Mouse (Mus musculus) MEL (cell line): ENCODE results near the gene Krt88. TPM values are rescaled to one million over a fixed set of nuclear protein-coding genes. Genes with fewer than 3 reads are reported as not detected.

Experiments used
- DNase-seq: peaks from one replicate; pipeline ENCODE4 v3.0.0; 2011; ENCODE audit warnings: low read depth, low spot score
- H3K27ac ChIP-seq: 2 replicates; pipeline ENCODE4 v1.5.1; 2012; ENCODE audit warnings: low read depth, mild to moderate bottlenecking, control low read depth, low read length, moderate library complexity; ENCODE audit not compliant: control insufficient read depth
- H3K27me3 ChIP-seq, 2 experiments: fragments of 150-350 bp in 1 of 2; sonication (generic) in 1 of 2; 2 replicates each; pipeline ENCODE4 v1.6.1; 2012; ENCODE audit warnings: low read length in 2 of 2, mild to moderate bottlenecking in 2 of 2, improper control_type of control experiment in 1 of 2, moderate library complexity in 1 of 2; ENCODE audit not compliant: insufficient read depth in 2 of 2, control insufficient read depth in 1 of 2
- H3K36me3 ChIP-seq, 2 experiments: 2 replicates each; pipeline ENCODE4 v1.6.1; 2012 to 2014; ENCODE audit warnings: low read length in 2 of 2, improper control_type of control experiment in 1 of 2, inconsistent platforms in 1 of 2, mild to moderate bottlenecking in 1 of 2; ENCODE audit not compliant: insufficient read depth in 2 of 2, control insufficient read depth in 1 of 2
- H3K4me1 ChIP-seq, 2 experiments: fragments of 150-350 bp in 1 of 2; sonication (generic) in 1 of 2; 2 replicates each; pipeline ENCODE4 v1.6.1; 2012; ENCODE audit warnings: low read length in 2 of 2, improper control_type of control experiment in 1 of 2, mild to moderate bottlenecking in 1 of 2; ENCODE audit not compliant: insufficient read depth in 2 of 2, control insufficient read depth in 1 of 2
- H3K4me3 ChIP-seq, 2 experiments: fragments of 150-350 bp in 1 of 2; sonication (generic) in 1 of 2; 2 replicates each; pipeline ENCODE4 v1.5.1; 2012; ENCODE audit warnings: low read depth in 2 of 2, low read length in 2 of 2, mild to moderate bottlenecking in 2 of 2, moderate library complexity in 2 of 2, control low read depth in 1 of 2, improper control_type of control experiment in 1 of 2; ENCODE audit not compliant: control insufficient read depth in 1 of 2, insufficient read depth in 1 of 2
- H3K79me2 ChIP-seq: 2 replicates; pipeline ENCODE4 v1.6.1; 2012; ENCODE audit warnings: mild to moderate bottlenecking, low read length, moderate library complexity; ENCODE audit not compliant: control insufficient read depth, poor library complexity, insufficient read depth
- H3K9ac ChIP-seq: 2 replicates; pipeline ENCODE4 v1.6.1; 2012; ENCODE audit warnings: low read depth, mild to moderate bottlenecking, control low read depth, low read length, moderate library complexity; ENCODE audit not compliant: control insufficient read depth, poor library complexity, severe bottlenecking
- H3K9me3 ChIP-seq: fragments of 150-350 bp; sonication (generic); replicated peaks from 2 replicates; pipeline ENCODE4 v1.6.1; 2012; ENCODE audit warnings: mild to moderate bottlenecking, low read length, improper control_type of control experiment, moderate library complexity; ENCODE audit not compliant: insufficient read depth
- BHLHE40 ChIP-seq: IDR thresholded peaks from 2 replicates; pipeline ENCODE4 v1.6.1; 2012; ENCODE audit warnings: low read depth, mild to moderate bottlenecking, inconsistent platforms, low read length, improper control_type of control experiment, borderline replicate concordance
- CTCF ChIP-seq, 3 experiments: IDR thresholded peaks in 2 of 3; conservative IDR thresholded peaks in 1 of 3; 2 replicates each; pipeline ENCODE4 v1.5.1; 2011 to 2012; ENCODE audit warnings: low read length in 3 of 3, low read depth in 2 of 3, mild to moderate bottlenecking in 2 of 3, improper control_type of control experiment in 1 of 3, inconsistent platforms in 1 of 3, mixed read lengths in 1 of 3, moderate library complexity in 1 of 3; ENCODE audit not compliant: control insufficient read depth in 1 of 3, insufficient read depth in 1 of 3, poor library complexity in 1 of 3, severe bottlenecking in 1 of 3
- GABPA ChIP-seq: IDR thresholded peaks from 2 replicates; pipeline ENCODE4 v1.6.1; 2012; ENCODE audit warnings: low read depth, mild to moderate bottlenecking, inconsistent platforms, low read length, improper control_type of control experiment, moderate library complexity
- JUND ChIP-seq: IDR thresholded peaks from 2 replicates; pipeline ENCODE4 v1.6.1; 2011; ENCODE audit warnings: low read depth, mild to moderate bottlenecking, improper control_type of control experiment, low read length
- KAT2A ChIP-seq: conservative IDR thresholded peaks from 2 replicates; pipeline ENCODE4 v1.6.1; 2012; ENCODE audit warnings: low read depth, low read length, improper control_type of control experiment, inconsistent platforms
- MAX ChIP-seq: IDR thresholded peaks from 2 replicates; pipeline ENCODE4 v1.6.1; 2011; ENCODE audit warnings: low read length, improper control_type of control experiment
- MAZ ChIP-seq: IDR thresholded peaks from 2 replicates; pipeline ENCODE4 v1.6.1; 2012; ENCODE audit warnings: low read depth, mild to moderate bottlenecking, inconsistent platforms, low read length, improper control_type of control experiment
- MEF2A ChIP-seq: IDR thresholded peaks from 2 replicates; pipeline ENCODE4 v1.6.1; 2014; ENCODE audit warnings: low read depth, mild to moderate bottlenecking, inconsistent platforms, low read length, improper control_type of control experiment; ENCODE audit not compliant: poor library complexity, insufficient replicate concordance, severe bottlenecking; ENCODE audit errors: extremely low read depth
- MYB ChIP-seq: IDR thresholded peaks from 2 replicates; pipeline ENCODE4 v1.6.1; 2011; ENCODE audit warnings: mild to moderate bottlenecking, low read depth, low read length, improper control_type of control experiment
- NELFE ChIP-seq: IDR thresholded peaks from 2 replicates; pipeline ENCODE4 v1.6.1; 2011; ENCODE audit warnings: low read depth, low read length, improper control_type of control experiment
- NRF1 ChIP-seq: IDR thresholded peaks from 2 replicates; pipeline ENCODE4 v1.6.1; 2014; ENCODE audit warnings: low read depth, mild to moderate bottlenecking, inconsistent platforms, low read length, improper control_type of control experiment, moderate library complexity; ENCODE audit not compliant: poor library complexity, insufficient read depth, severe bottlenecking
- POLR2AphosphoS2 ChIP-seq: IDR thresholded peaks from 2 replicates; pipeline ENCODE4 v1.6.1; 2011; ENCODE audit warnings: low read length, improper control_type of control experiment
- POLR2AphosphoS5 ChIP-seq: IDR thresholded peaks from 2 replicates; pipeline ENCODE4 v1.6.1; 2012; ENCODE audit warnings: low read depth, borderline replicate concordance, mild to moderate bottlenecking, inconsistent platforms, low read length, moderate library complexity, mixed read lengths
- RAD21 ChIP-seq: IDR thresholded peaks from 2 replicates; pipeline ENCODE4 v1.6.1; 2011; ENCODE audit warnings: mild to moderate bottlenecking, low read depth, low read length, improper control_type of control experiment
- RCOR1 ChIP-seq: IDR thresholded peaks from 2 replicates; pipeline ENCODE4 v1.6.1; 2012; ENCODE audit warnings: low read depth, mild to moderate bottlenecking, inconsistent platforms, low read length, improper control_type of control experiment
- SIN3A ChIP-seq: IDR thresholded peaks from 2 replicates; pipeline ENCODE4 v1.6.1; 2012; ENCODE audit warnings: low read length, improper control_type of control experiment, inconsistent platforms
- TAL1 ChIP-seq: IDR thresholded peaks from 2 replicates; pipeline ENCODE4 v1.6.1; 2012; ENCODE audit warnings: mild to moderate bottlenecking, inconsistent platforms, low read length, moderate library complexity, mixed read lengths
- TCF12 ChIP-seq: IDR thresholded peaks from 2 replicates; pipeline ENCODE4 v1.6.1; 2014; ENCODE audit warnings: low read depth, mild to moderate bottlenecking, inconsistent platforms, low read length, improper control_type of control experiment, moderate library complexity
- UBTF ChIP-seq: IDR thresholded peaks from 2 replicates; pipeline ENCODE4 v1.6.1; 2012; ENCODE audit warnings: low read depth, mild to moderate bottlenecking, inconsistent platforms, low read length, improper control_type of control experiment, moderate library complexity, borderline replicate concordance; ENCODE audit not compliant: insufficient read depth
- USF1 ChIP-seq: IDR thresholded peaks from 2 replicates; pipeline ENCODE4 v1.6.1; 2014; ENCODE audit warnings: low read depth, mild to moderate bottlenecking, inconsistent platforms, low read length, improper control_type of control experiment, moderate library complexity
- ZC3H11A ChIP-seq: IDR thresholded peaks from 2 replicates; pipeline ENCODE4 v1.6.1; 2012; ENCODE audit warnings: low read depth, mild to moderate bottlenecking, inconsistent platforms, low read length, improper control_type of control experiment
- ZKSCAN1 ChIP-seq: IDR thresholded peaks from 2 replicates; pipeline ENCODE4 v1.6.1; 2012; ENCODE audit warnings: low read depth, mild to moderate bottlenecking, inconsistent platforms, low read length, improper control_type of control experiment, moderate library complexity
- ZNF384 ChIP-seq: IDR thresholded peaks from 2 replicates; pipeline ENCODE4 v1.6.1; 2012; ENCODE audit warnings: low read depth, mild to moderate bottlenecking, inconsistent platforms, low read length, improper control_type of control experiment
- polyA plus RNA-seq, 2 experiments: library from polyadenylated mRNA; stranded (reverse) in 1 of 2; unstranded in 1 of 2; fragments of >175 nt in 1 of 2; fragments of >200 nt in 1 of 2; gene quantifications; 2 replicates each; pipeline versions ENCODE4 v1.2.1 to v1.2.4; 2012; ENCODE audit warnings: low replicate concordance in 2 of 2, low read depth in 1 of 2; ENCODE audit not compliant: insufficient read length in 2 of 2, insufficient read depth in 1 of 2, missing spikeins in 1 of 2
- total RNA-seq: library from RNA; depleted of rRNA; stranded (reverse); fragments of 300-350 nt; gene quantifications from 2 replicates; pipeline ENCODE4 v1.2.3, GENCODE M21; 2012; rRNA removed

Krt88 gene
- total RNA-seq (not detected in 2 replicates), polyA plus RNA-seq (not detected)

- Histone ChIP-seq H3K36me3 (peaks cover 0 to 10% of the 10 kb centered on the region in 2 experiments; a peak in 2 of 4 replicates), H3K27me3 (no peaks in the 10 kb centered on the region), H3K9ac (no peak within 1 kb of the TSS), H3K4me1 (peaks cover 0 to 10% of the 10 kb centered on the region in 2 experiments; a peak in 3 of 4 replicates), H3K27ac (0 out of 2 replicates have a peak within 1 kb of the TSS, but pooled peaks have one; percentile 30), H3K9me3 (no peaks in the 10 kb centered on the region), H3K4me3 (no peak within 1 kb of the TSS; a peak in 1 of 4 replicates), H3K79me2 (no peaks in the 10 kb centered on the region)
- no peak for DNase-seq
- TF ChIP-seq JUND, result no peak
- TF ChIP-seq MAX, result no peak
- TF ChIP-seq USF1, result no peak
- no peak for TF ChIP-seq GABPA
- TF ChIP-seq NELFE, result no peak
- no peak for TF ChIP-seq MAZ
- no peak for TF ChIP-seq MEF2A
- no peak for TF ChIP-seq BHLHE40
- no peak for TF ChIP-seq ZC3H11A
- TF ChIP-seq RCOR1, result no peak
- no peak for TF ChIP-seq MYB
- no peak for TF ChIP-seq UBTF
- TF ChIP-seq POLR2AphosphoS2, result no peak
- TF ChIP-seq NRF1, result no peak
- TF ChIP-seq SIN3A, result no peak
- no peak for TF ChIP-seq ZNF384
These were observed at the start of gene Krt88 for GRCm38 (mm10) chr15:101447444-101447843. Krt88 (plus strand) TSS chr15:101447744.

GRCm38 (mm10) chr15:101398269-101398668 lies 49.3 kb upstream of the Krt88 start:
- Histone ChIP-seq H3K9me3 (no peaks in the 10 kb centered on the region), H3K27me3 (peaks cover 0 to 6% of the 10 kb centered on the region in 2 experiments; a peak in 3 of 4 replicates), H3K4me1 (no peaks in the 10 kb centered on the region), H3K27ac (no peak overlapping the region)
- TF ChIP-seq NRF1, result no peak
- TF ChIP-seq RAD21, result no peak
- TF ChIP-seq TAL1, result no peak
- no peak for TF ChIP-seq USF1
- no peak for TF ChIP-seq ZNF384
- TF ChIP-seq POLR2AphosphoS2, result no peak
- TF ChIP-seq RCOR1, result no peak
- no peak for TF ChIP-seq KAT2A
- no peak for TF ChIP-seq NELFE
- TF ChIP-seq ZKSCAN1, result no peak
- no peak for TF ChIP-seq MAZ
- TF ChIP-seq SIN3A, result no peak
- no peak for TF ChIP-seq CTCF (IDR thresholded peaks at IDR 0.05 in 2 of 3, conservative IDR thresholded peaks at IDR 0.05 in 1 of 3; ENCODE audit: control insufficient read depth in 1 of 3, insufficient read depth in 1 of 3, low read depth in 2 of 3, low read length in 3 of 3, poor library complexity in 1 of 3, severe bottlenecking in 1 of 3)
- TF ChIP-seq TCF12, result no peak
- TF ChIP-seq POLR2AphosphoS5, result no peak
- TF ChIP-seq, all 39 proteins: peak for 0
- no peaks in the 10 kb centered on the region for H3K79me2 ChIP-seq
- no peak for DNase-seq
- no peak overlapping the region for H3K4me3 ChIP-seq
- no peak overlapping the region for H3K9ac ChIP-seq
- H3K36me3 ChIP-seq, result no peaks in the 10 kb centered on the region
